Mouse (Mus musculus) midbrain, embryonic 16.5 days (tissue): ENCODE results near the gene Tec. TPM values are rescaled to one million over a fixed set of nuclear protein-coding genes. Genes with fewer than 3 reads are reported as not detected.

Experiments used
- ATAC-seq: fragments of 200-750 bp; cut with Nextera tagmentation; 2 replicates; pipeline ENCODE4 v1.8.0; 2017; ENCODE audit warnings: moderate TSS enrichment
- H3K27ac ChIP-seq: fragments of 300-500 bp; sonication (generic); 2 replicates; pipeline ENCODE4 v1.5.1; 2014; ENCODE audit warnings: mild to moderate bottlenecking, low read length, mixed read lengths
- H3K27me3 ChIP-seq: fragments of 300-500 bp; sonication (generic); 2 replicates; pipeline ENCODE4 v1.6.1; 2014; ENCODE audit warnings: low read depth, low read length, mixed read lengths; ENCODE audit not compliant: control insufficient read depth, insufficient read depth
- H3K36me3 ChIP-seq: fragments of 300-500 bp; sonication (generic); 2 replicates; pipeline ENCODE4 v1.6.1; 2014; ENCODE audit warnings: mild to moderate bottlenecking, low read length, moderate library complexity, mixed read lengths; ENCODE audit not compliant: control insufficient read depth, insufficient read depth
- H3K4me1 ChIP-seq: fragments of 300-500 bp; sonication (generic); 2 replicates; pipeline ENCODE4 v1.6.1; 2014; ENCODE audit warnings: mild to moderate bottlenecking, low read length, mixed read lengths; ENCODE audit not compliant: control insufficient read depth, insufficient read depth
- H3K4me2 ChIP-seq: fragments of 300-500 bp; sonication (generic); 2 replicates; pipeline ENCODE4 v1.6.1; 2014; ENCODE audit warnings: mild to moderate bottlenecking, low read length, mixed read lengths
- H3K4me3 ChIP-seq: fragments of 300-500 bp; sonication (generic); 2 replicates; pipeline ENCODE4 v1.5.1; 2014; ENCODE audit warnings: low read depth, mild to moderate bottlenecking, low read length, moderate library complexity, mixed read lengths
- H3K9ac ChIP-seq: fragments of 300-500 bp; sonication (generic); 2 replicates; pipeline ENCODE4 v1.6.1; 2014; ENCODE audit warnings: low read depth, low read length, mixed read lengths
- H3K9me3 ChIP-seq: fragments of 300-500 bp; sonication (generic); replicated peaks from 2 replicates; pipeline ENCODE4 v1.6.1; 2014; ENCODE audit warnings: mild to moderate bottlenecking, low read length, mixed read lengths; ENCODE audit not compliant: control insufficient read depth, poor library complexity, severe bottlenecking
- WGBS: fragments of 180-500 bp; shearing (Covaris S2); extraction: QIAGEN DNeasy Blood & Tissue Kit; methylation state at CpG from one replicate; pipeline ENCODE4 v1.1.7; 2014; 5-methylcytosine and 5-hydroxymethylcytosine counted together
- polyA plus RNA-seq: library from polyadenylated mRNA; unstranded; fragments of >200 nt; fragmentation: Nextera tagmentation; extraction: Ambion mirVana; gene quantifications from 2 replicates; pipeline ENCODE4 v1.2.1, GENCODE M21; 2015

Tec gene
- polyA plus RNA-seq, 1 experiment from 2014 or later, result 5.4 TPM

DNA sequence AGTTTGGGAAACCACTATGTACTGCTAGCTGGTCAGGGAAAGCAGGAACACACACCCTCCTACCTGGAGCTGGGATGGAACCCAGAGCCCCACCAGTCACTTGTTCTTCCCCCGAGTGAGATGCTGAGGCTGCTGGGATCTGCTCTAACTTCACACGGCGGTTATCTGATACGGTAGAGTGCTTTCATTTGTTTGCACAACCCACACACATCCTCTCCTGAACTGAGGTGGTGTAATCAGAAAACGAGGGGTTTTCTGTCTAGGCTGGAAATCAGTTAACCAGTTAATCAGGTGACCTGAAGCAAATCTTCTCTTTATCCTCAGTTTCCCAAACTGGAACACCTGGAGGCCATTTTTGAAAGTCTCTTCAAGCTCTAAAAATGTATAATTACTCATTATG is 55.4 kb downstream of the Tec start:
- no peak overlapping the region for H3K4me2 ChIP-seq
- ATAC-seq, result no peak
- no peak overlapping the region for H3K27ac ChIP-seq
- WGBS, result 56% methylated on average over 5 of the region's 5 CpGs
- no peak overlapping the region for H3K4me3 ChIP-seq
- H3K9ac ChIP-seq, result no peak overlapping the region
- no peaks in the 10 kb centered on the region for H3K36me3 ChIP-seq
- no peaks in the 10 kb centered on the region for H3K27me3 ChIP-seq
- peaks cover 10% of the 10 kb centered on the region for H3K4me1 ChIP-seq
- H3K9me3 ChIP-seq, result peaks cover 4% of the 10 kb centered on the region; the same call in 1 of the 2 replicates

DNA sequence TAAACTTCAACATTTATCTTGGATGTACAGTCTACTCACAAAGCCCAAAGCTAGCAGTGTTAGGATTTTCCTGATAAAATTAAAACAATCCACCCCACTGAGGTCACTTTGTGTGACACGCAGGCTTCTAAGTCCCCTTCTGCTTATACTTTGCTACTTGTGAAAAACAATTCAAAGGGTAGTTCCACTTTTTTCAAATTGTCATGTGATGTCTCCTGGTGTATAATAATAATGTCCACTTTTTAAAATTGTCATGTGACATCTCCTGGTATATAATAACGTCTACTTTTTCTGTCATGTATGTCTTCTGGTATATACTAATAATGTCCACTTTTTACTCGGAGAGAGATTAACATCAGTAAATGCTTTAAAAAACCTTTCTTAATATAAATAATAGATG is 56.0 kb downstream of the Tec start:
- Histone ChIP-seq H3K9me3 (peaks cover 4% of the 10 kb centered on the region; the same call in 1 of the 2 replicates), H3K4me1 (peaks cover 7% of the 10 kb centered on the region), H3K27me3 (no peaks in the 10 kb centered on the region), H3K4me2 (no peak overlapping the region), H3K36me3 (no peaks in the 10 kb centered on the region), H3K9ac (no peak overlapping the region), H3K27ac (no peak overlapping the region), H3K4me3 (no peak overlapping the region)
- no peak for ATAC-seq
- WGBS, result 87% methylated on average over 3 of the region's 3 CpGs

DNA sequence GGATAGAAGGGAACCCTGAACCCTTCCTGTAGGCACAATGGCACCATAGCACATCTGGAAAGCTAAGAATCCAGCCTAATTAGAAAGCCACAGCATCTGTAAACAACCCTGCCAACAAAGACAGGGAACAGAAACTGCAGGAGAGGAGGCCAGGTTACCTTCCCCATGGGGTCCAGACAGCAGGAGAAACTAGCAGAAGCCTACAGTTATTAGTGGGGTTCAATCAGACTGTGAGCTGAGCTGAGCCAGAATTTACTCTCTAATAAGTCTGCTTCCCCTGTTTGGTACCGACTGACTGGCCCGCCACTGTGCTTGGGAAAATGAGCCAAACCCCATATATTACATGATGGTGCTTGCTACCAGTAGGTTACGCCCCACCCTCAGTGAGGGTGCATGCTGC is 56.9 kb downstream of the Tec start:
- 78% methylated on average over 3 of the region's 3 CpGs for WGBS

DNA sequence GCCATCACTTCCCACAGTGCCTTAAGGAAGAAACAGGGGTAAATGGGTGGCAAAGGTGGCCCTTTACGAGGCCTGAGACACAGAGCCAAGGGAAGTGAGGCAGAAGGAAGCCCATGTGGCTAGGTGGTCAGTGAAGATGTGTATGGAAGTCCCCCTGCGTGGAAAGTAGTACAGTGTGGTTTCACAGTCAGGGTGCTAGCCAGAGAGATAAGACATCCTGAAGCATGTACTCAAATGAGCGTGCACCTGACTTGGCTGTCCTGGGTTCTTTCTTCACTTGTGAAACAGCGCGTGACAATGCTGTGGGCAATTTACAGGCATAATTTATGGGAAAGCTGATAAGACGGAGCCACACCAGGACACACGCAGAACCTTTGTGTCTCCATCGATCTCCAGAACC is 57.3 kb downstream of the Tec start:
- Histone ChIP-seq H3K4me1 (peaks cover 7% of the 10 kb centered on the region), H3K27ac (no peak overlapping the region), H3K9ac (no peak overlapping the region), H3K9me3 (peaks cover 4% of the 10 kb centered on the region; the same call in 1 of the 2 replicates), H3K4me2 (no peak overlapping the region), H3K27me3 (no peaks in the 10 kb centered on the region), H3K4me3 (no peak overlapping the region), H3K36me3 (no peaks in the 10 kb centered on the region)
- WGBS, result 89% methylated on average over 8 of the region's 8 CpGs
- ATAC-seq, result no peak

More for the DNA sequence above, 56.9 kb downstream of the Tec start:
- Histone ChIP-seq H3K36me3 (no peaks in the 10 kb centered on the region), H3K9me3 (peaks cover 4% of the 10 kb centered on the region; the same call in 1 of the 2 replicates), H3K27ac (no peak overlapping the region), H3K9ac (no peak overlapping the region), H3K4me3 (no peak overlapping the region), H3K4me1 (peaks cover 7% of the 10 kb centered on the region), H3K4me2 (no peak overlapping the region), H3K27me3 (no peaks in the 10 kb centered on the region)
- no peak for ATAC-seq

GRCm38 (mm10) chr5:72809480-72809879 is 58.8 kb downstream of the Tec start:
- H3K36me3 ChIP-seq, result no peaks in the 10 kb centered on the region
- no peak overlapping the region for H3K27ac ChIP-seq
- H3K27me3 ChIP-seq, result no peaks in the 10 kb centered on the region
- no peak overlapping the region for H3K4me2 ChIP-seq
- peaks cover 7% of the 10 kb centered on the region for H3K4me1 ChIP-seq
- H3K4me3 ChIP-seq, result no peak overlapping the region
- H3K9me3 ChIP-seq, result peaks cover 4% of the 10 kb centered on the region; the same call in 1 of the 2 replicates
- no peak overlapping the region for H3K9ac ChIP-seq
- WGBS, result 60% methylated on average over 2 of the region's 2 CpGs
- peak; percentile 62; the same call in 1 of the 2 replicates for ATAC-seq

GRCm38 (mm10) chr5:72808456-72809111 is 59.7 kb downstream of the Tec start:
- 49% methylated on average over 14 of the region's 14 CpGs for WGBS
- Histone ChIP-seq H3K27ac (no peak overlapping the region), H3K4me1 (peaks cover 7% of the 10 kb centered on the region), H3K9ac (no peak overlapping the region), H3K4me2 (peak overlapping the region; percentile 9), H3K27me3 (no peaks in the 10 kb centered on the region), H3K36me3 (no peaks in the 10 kb centered on the region), H3K4me3 (no peak overlapping the region), H3K9me3 (peaks cover 4% of the 10 kb centered on the region; the same call in 1 of the 2 replicates)
- ATAC-seq, result no peak

DNA sequence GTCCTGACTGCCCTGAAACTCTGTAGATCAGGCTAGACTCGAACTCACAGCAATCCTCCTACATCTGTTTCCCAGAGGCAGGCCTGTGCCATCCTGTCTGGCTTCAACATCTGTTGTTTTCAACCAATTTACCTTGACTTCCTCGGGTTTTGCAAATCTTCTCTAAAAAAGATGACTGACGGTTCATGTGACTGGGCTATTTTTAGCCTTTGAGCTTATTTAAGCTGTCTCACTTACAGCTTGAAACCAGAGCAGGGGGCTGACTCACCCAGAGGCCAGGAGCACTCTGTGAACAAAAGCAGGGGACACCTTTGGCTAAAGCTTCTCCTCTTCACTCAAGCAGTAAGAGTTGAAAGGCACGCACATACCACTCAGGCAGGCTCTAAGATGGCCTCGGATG is 65.4 kb downstream of the Tec start:
- Histone ChIP-seq H3K4me2 (no peak overlapping the region), H3K9me3 (no peaks in the 10 kb centered on the region), H3K36me3 (no peaks in the 10 kb centered on the region), H3K9ac (no peak overlapping the region), H3K27me3 (no peaks in the 10 kb centered on the region), H3K4me1 (no peaks in the 10 kb centered on the region), H3K27ac (no peak overlapping the region), H3K4me3 (no peak overlapping the region)
- ATAC-seq, result no peak
- WGBS, result 62% methylated on average over 5 of the region's 5 CpGs

GRCm38 (mm10) chr5:72798563-72798962 is 69.7 kb downstream of the Tec start:
- peak; percentile 76 for ATAC-seq
- 52% methylated on average over 4 of the region's 4 CpGs for WGBS

GRCm38 (mm10) chr5:72796186-72796613 is 72.1 kb downstream of the Tec start:
- Histone ChIP-seq H3K9me3 (no peaks in the 10 kb centered on the region), H3K27me3 (no peaks in the 10 kb centered on the region), H3K27ac (no peak overlapping the region), H3K9ac (no peak overlapping the region), H3K4me2 (peak overlapping the region; percentile 20; the same call in 1 of the 2 replicates), H3K36me3 (no peaks in the 10 kb centered on the region), H3K4me1 (no peaks in the 10 kb centered on the region; the same call in 1 of the 2 replicates), H3K4me3 (no peak overlapping the region)
- WGBS, result 57% methylated on average over 14 of the region's 14 CpGs
- ATAC-seq, result no peak

More at GRCm38 (mm10) chr5:72798563-72798962, 69.7 kb downstream of the Tec start:
- Histone ChIP-seq H3K4me2 (no peak overlapping the region), H3K4me3 (no peak overlapping the region), H3K36me3 (no peaks in the 10 kb centered on the region), H3K9ac (no peak overlapping the region), H3K27me3 (no peaks in the 10 kb centered on the region), H3K4me1 (no peaks in the 10 kb centered on the region; the same call in 1 of the 2 replicates), H3K27ac (no peak overlapping the region), H3K9me3 (no peaks in the 10 kb centered on the region)
